Mouse (Mus musculus) CH12.LX (cell line): ENCODE measurements around the gene Nck2.

ENCODE experiments used
- BHLHE40 ChIP-seq: IDR thresholded peaks from 2 replicates; pipeline ENCODE4 v1.6.1; 2011; ENCODE audit warnings: mild to moderate bottlenecking, low read depth, low read length, improper control_type of control experiment
- CHD1 ChIP-seq: IDR thresholded peaks from 2 replicates; pipeline ENCODE4 v1.6.1; 2012; ENCODE audit warnings: low read depth, low read length, improper control_type of control experiment, inconsistent platforms
- CHD2 ChIP-seq: IDR thresholded peaks from 2 replicates; pipeline ENCODE4 v1.6.1; 2011; ENCODE audit warnings: low read length, improper control_type of control experiment
- CTCF ChIP-seq, 2 experiments: IDR thresholded peaks in 1 of 2; conservative IDR thresholded peaks in 1 of 2; 2 replicates each; pipeline ENCODE4 v1.5.1; 2011 to 2012; ENCODE audit warnings: low read depth in 2 of 2, low read length in 2 of 2, improper control_type of control experiment in 1 of 2, inconsistent platforms in 1 of 2, mild to moderate bottlenecking in 1 of 2, moderate library complexity in 1 of 2
- E2F4 ChIP-seq: IDR thresholded peaks from 2 replicates; pipeline ENCODE4 v1.6.1; 2011; ENCODE audit warnings: low read depth, low read length, improper control_type of control experiment; ENCODE audit not compliant: insufficient replicate concordance
- EP300 ChIP-seq: IDR thresholded peaks from 2 replicates; pipeline ENCODE4 v1.6.1; 2011; ENCODE audit warnings: low read length, improper control_type of control experiment
- GABPA ChIP-seq: IDR thresholded peaks from 2 replicates; pipeline ENCODE4 v1.6.1; 2012; ENCODE audit warnings: low read depth, low read length, improper control_type of control experiment, inconsistent platforms; ENCODE audit not compliant: insufficient replicate concordance
- JUND ChIP-seq: conservative IDR thresholded peaks from 2 replicates; pipeline ENCODE4 v1.6.1; 2011; ENCODE audit warnings: low read depth, low read length, improper control_type of control experiment
- POLR2A ChIP-seq: IDR thresholded peaks from 2 replicates; pipeline ENCODE4 v1.6.1; 2011; ENCODE audit warnings: low read depth, mild to moderate bottlenecking, improper control_type of control experiment, low read length
- POLR2AphosphoS2 ChIP-seq: IDR thresholded peaks from 2 replicates; pipeline ENCODE4 v1.6.1; 2011; ENCODE audit warnings: low read depth, low read length, improper control_type of control experiment
- RAD21 ChIP-seq: IDR thresholded peaks from 2 replicates; pipeline ENCODE4 v1.6.1; 2011; ENCODE audit warnings: low read depth, mild to moderate bottlenecking, low read length, improper control_type of control experiment, moderate library complexity
- UBTF ChIP-seq: IDR thresholded peaks from 2 replicates; pipeline ENCODE4 v1.6.1; 2012; ENCODE audit warnings: low read depth, mild to moderate bottlenecking, inconsistent platforms, low read length, improper control_type of control experiment, moderate library complexity
- USF1 ChIP-seq: IDR thresholded peaks from 2 replicates; pipeline ENCODE4 v1.6.1; 2014; ENCODE audit warnings: low read depth, mild to moderate bottlenecking, inconsistent platforms, low read length, improper control_type of control experiment
- USF2 ChIP-seq: conservative IDR thresholded peaks from 2 replicates; pipeline ENCODE4 v1.6.1; 2011; ENCODE audit warnings: low read depth, low read length, improper control_type of control experiment

DNA sequence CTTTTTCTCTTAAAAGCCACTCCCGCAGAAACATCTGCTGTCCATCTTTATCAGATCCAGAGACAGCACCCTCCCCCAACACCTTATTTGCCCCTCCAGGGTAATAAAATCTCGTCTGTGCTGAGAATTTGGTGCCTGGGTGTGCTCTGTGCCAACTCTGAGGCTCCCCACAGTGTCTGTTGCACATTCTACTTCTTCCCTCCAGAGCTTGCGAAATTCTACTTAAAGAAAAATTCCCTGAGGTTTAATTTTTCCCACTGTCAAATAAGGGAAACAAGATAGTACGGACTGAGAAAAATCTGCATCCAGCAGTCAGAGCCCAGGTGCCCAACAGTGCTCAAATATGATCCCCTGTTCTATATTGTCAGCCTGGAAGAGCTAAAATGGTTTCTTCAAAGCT is 35.4 kb upstream of the Nck2 start:
- no peak for TF ChIP-seq POLR2AphosphoS2
- no peak for TF ChIP-seq JUND
- no peak for TF ChIP-seq GABPA
- TF ChIP-seq USF2, result no peak
- no peak for TF ChIP-seq CTCF (conservative IDR thresholded peaks at IDR 0.05 in 1 of 2, IDR thresholded peaks at IDR 0.05 in 1 of 2; ENCODE audit: low read depth in 2 of 2, low read length in 2 of 2)
- TF ChIP-seq EP300, result no peak
- TF ChIP-seq POLR2A, result no peak
- no peak for TF ChIP-seq E2F4
- no peak for TF ChIP-seq RAD21
- TF ChIP-seq CHD2, result no peak
- TF ChIP-seq BHLHE40, result no peak
- no peak for TF ChIP-seq USF1
- TF ChIP-seq CHD1, result no peak
- TF ChIP-seq UBTF, result no peak
